Mouse (Mus musculus) mesoderm, embryonic 11.5 days (tissue): Measurements from ENCODE around the gene Nans.
A peak's percentile ranks its signal among the peaks of the same experiment; 100 is the strongest.

Experiments
- DNase-seq: peaks from one replicate; pipeline ENCODE4 v3.0.0-alpha.2; 2012; ENCODE audit warnings: low read depth, low spot score

The Nans gene

DNA sequence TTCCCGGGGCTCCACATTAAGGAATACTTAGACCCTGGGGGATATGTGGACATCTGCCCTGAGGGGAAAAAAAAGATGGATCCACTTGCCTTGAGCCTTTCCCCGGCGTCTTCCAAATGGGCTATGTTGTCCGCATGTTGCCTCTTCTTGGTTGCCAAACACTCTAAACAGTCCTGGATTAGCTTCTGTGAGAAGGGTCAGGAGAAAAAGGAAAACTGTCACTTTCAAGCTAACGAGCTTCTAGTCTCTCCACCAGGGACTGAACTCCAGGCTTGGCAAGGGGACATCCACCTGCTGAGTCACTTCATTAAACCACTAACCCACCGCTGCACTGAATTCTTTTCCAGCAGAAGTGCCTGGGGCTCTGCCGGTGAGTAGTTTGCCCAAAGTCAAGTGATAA, 43.9 kb downstream of the Nans start:
- no peak for DNase-seq

DNA sequence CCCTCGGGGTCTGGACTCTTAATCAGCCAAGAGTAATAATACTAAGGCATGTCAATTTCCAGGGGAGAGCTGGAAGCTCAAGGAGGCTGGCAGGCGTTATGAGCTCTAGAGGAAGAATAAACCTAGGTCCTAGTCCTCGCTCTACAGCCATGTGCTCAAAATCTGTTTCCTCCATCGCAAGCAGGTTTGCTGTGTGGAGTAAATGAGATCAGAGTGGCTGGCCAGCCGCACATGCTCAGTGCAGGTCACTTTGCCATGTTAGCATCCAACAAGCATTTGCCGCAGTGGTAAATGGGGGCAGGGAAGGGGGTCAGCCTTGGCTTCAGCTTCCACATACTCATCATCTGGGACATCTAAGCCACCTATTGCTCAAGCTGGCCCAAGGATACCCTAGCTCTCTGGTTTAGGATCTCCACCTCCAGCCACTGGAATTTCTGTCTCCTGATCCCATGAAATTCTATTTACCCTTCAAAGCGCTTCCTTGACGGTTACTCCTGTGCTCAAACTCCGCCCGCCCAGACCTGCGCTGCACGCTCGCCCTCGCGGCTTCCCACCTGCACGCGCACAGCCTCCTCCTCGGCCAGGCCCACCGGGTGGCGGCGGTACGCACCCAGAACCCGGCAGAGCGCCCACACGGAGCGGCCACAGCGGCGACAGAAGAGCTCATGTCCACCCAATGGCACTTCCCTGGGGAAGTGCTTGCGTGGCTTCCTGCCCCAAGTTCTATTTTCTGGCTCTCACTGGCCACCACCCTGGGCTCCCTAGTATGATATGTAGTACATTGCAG, 45.1 kb downstream of the Nans start:
- DNase-seq = no peak

DNA sequence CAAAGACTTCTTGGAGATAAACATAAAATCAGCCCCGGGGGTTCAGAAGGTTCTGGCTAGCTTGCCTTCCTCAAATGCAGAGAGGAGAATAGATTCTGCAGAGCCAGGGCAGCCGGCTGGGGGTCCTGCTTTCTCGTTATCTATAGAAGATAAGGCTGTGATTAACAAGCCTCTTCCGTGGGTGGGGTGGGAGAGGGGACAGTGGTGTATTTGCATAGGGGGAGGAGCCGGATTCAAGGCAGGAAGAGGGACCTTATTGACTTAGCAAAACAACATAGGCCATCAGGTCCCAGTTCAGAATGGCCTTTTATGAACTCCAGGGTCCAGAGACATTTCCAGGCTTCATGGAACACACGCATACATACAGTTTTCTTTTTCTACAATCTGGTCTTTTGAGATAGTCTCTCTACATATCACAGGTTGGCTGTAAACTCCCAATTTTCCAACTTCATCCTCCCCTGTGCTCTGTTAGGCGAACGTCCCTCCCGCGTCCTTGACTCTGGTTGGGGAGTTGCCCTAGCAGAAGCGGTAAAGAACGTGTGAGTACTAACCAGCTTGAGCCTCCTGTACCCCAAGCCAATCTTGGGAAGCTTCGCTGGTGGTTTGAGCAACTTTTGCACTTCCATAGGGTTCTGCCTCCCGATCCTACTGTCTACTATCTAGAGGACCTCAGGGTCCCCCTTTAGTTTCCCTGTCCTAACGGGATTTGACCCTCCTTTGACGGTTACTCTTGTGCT, 46.2 kb downstream of the Nans start:
- DNase-seq = no peak

DNA sequence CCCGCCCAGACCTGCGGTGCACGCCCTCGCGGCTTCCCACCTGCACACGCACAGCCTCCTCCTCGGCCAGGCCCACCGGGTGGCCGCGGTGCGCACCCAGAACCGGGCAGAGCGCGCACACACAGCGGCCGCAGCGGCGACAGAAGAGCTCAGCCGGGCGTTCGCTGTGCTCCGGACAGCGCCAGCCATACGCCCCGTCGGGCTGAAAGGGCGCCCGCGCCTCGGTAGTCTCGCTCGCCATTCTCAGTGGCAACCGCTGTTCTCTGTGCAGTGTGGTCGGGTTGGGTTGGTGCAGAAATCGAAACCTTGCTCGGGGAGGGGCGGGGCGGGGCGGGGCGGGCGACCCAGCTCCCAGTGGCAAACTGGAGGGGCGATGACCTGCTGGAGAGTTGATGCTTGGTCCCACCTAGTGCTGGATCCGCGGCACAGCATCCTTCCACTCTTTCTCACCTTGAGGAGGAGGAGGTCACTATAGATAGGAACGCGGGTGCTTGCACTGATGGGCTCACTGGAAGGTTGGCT, 46.9 kb downstream of the Nans start, which contains the start of gene Trim14:
TSS of gene Trim14 (minus strand) at position 302 of the 522 bp plus-strand sequence.
- DNase-seq = peak; percentile 48

DNA sequence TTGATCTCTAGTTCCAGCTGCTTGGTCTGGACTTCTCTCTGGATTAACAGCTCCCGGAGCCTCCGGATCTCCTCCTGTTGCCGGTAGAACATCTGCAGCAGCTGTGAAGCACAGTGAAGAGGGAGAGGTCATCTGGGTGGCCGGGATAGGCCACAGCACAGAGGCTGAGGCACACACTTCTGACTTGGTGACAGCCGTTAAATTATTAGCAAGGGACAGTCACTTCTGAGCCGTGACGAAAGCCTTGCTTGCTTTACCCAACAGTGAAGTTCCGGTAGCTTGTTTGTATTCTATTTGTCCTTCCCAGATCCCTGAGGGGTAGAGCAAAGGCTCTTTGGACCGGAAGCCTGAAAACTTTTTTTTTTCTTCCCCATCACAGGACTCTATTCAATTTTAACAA, 50.1 kb downstream of the Nans start:
- DNase-seq = no peak

DNA sequence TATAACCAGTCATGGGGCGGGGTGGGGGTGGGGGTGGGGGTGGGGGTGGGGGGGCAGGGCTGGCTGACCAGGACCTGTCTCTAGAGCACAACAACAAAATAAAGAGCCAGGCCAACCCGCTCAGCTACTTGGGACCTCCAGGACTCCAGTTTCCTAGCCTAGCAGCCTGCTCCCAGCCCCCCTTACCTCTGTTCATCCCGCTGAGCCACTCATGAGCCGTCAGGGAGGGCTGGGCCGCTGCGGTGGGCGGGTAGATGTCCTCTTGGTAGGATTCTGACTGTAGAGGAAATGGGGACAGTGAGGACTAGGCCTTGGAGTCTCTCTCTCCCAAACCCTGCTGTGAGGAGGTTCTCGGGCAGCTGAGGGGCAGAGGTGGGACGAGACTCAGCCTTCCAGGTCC, 52.7 kb downstream of the Nans start:
- DNase-seq = no peak

DNA sequence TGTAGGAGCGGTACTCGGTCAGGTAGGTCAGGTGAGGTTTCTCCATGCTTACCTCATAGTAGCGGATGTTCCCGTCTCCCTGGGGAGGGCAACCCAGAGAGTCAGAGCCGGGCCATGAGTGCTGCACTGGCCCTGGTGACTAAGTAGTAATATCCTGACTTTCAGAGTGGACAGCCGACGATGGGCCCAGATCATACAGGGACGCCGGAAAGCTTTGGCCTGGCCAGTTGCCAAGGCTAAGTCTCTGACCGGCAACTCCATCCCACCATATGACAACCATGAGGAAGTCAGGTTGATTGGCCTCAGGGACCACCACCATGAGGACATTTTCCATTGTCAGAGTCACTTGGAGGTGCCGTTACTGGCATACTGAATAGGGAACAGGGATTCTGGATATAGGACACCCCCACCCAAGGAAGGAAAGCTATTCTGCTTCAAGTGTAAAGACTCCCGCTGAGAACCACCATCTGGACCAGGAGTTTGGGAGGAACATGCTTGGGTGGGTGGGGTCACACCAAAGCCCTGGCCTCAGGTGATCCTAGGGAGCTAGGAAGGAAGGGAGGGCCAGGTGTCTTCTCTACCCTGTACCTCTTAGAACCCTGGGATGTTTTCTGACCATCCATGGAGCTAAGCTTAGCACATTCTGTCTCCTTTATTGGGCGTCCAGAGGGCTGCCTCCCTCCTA, 54.5 kb downstream of the Nans start:
- no peak for DNase-seq

DNA sequence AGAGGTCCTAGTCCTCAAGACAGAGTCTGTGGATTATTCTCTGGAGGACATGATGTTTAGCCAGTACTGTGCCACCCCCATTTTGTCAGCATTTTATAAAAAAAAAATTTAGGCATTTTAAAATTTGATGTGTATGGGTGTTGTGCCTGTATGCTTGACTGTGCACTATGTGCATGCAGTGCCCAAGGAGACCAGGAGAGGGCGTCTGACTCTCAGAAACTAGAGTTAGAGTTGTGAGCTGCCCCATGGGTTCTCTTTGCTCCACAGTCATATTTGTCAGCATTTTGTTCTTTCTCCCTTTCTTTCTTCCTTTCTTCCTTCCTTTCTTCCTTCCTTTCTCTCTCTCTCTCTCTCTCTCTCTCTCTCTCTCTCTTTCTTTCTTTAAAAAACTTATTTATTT, 55.3 kb downstream of the Nans start:
- DNase-seq = no peak

DNA sequence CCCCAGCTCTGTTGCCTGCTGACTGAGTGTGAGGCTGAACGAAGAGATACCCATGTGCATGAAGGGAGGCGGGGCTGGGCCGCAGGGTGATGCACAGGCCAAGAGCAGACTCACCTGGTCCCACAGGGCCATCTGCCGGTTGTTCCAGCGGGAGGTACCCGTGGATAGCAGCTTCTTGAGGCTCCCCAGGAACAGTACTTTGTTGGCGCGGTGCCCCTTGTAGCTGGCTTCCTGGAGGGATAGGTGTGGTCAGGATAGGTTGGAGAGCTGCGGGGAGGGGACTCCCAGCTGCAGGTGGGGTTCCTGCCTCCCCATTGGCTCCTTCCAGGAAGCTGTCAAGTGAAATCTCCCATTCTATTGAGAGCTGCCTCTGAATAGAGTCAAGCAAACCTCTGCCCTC, 56.5 kb downstream of the Nans start:
- no peak for DNase-seq

DNA sequence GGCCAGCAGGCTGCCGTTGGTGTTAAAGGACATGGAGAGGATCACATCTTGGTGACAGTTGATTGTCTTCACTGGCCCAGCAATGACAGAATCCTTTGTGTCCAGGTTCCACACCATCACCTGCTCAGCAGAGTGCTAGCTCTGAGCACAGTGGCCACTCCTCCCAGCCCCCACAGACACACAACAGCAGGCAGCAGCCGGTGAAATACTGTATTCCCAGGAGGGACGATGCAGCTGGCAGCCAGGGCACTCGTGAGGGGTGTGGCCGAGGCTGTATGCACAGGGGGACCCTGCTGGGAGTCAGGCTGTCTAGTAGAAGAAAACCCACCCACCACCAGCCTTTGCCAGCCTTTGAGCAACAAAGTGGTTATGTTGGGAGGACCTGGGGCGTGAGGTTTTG, 57.7 kb downstream of the Nans start:
- DNase-seq = no peak

DNA sequence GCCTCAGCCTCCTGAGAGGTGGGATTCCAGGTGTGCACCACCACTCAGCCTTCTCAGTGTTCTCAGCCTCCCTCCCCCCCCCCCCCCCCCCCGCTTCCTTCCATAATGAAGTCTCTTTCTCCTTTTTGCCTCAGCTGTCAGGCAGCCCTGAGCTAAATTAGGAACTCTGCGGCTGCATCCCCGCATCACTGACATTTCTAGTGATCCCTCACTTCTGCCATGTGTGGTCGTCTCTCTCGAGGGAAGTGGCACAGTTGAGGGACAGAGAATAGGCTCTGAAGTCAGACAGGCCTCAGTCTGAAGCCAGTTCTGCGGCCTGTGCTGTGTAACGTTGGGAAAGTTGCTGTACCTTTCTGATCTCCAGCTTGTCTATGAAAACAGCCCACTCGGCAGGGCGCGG, 60.9 kb downstream of the Nans start:
- DNase-seq = no peak

DNA sequence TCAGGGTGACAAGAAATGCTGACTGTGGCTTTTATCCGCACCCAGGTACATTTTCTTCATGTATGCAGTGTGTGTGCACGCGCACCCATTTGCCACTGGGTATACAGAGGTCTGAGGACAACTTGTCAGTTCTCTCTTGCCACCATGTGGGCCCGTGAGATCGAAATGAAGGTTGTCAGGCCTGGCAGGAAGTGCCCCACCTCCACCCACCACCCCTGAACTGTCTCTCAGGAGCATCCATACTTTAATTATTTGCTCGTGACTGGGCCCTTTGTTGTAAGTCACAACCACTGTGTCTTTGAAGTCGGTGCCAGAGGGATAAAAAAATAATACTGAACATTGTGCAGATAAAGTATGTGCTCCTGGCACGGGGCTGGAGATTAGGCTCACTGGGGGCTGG, 61.4 kb downstream of the Nans start:
- DNase-seq = no peak
